ENCODE assay signal across 14 mouse cellular contexts in the genomic region with DNA sequence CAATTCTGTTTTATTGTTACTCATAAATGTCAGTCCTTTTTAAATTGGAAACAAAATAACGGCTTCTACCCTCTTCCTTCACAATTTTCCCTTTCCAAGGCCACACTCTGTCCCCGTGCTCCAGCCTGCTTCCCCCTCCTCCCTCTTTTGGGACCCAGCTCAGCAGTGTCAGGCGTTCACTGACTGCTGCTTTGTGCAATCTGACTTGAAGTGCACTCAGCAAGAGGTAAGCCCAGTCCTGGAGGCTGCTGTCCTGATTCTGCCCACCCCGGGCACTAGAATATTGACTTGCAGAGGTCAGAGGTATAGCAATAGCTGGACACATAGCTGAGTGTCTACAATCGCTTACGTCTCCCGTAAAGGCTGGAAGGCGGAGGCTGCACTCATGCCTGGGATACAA. TPM values are rescaled to one million over a fixed set of nuclear protein-coding genes. Genes with fewer than 3 reads are reported as not detected.
DNase-seq lines count a peak whose midpoint lies in the region; ATAC-seq lines count a peak whose summit lies in the region.
"Had no signal": no experiment of that assay in that cellular context is flagged by ENCODE, and none has a peak within 500 bp of the region (broad histone marks: within the 10 kb centered on the region; RNA-seq: fewer than 3 reads in every experiment).

No protein-coding gene starts in this region.

- H3K27me3 ChIP-seq in embryonic facial prominence, embryonic 12.5 days = no peaks in the 10 kb centered on the region
- peaks cover 18% of the 10 kb centered on the region for H3K27me3 ChIP-seq in embryonic facial prominence, embryonic 10.5 days (replicated peaks; ENCODE audit: low read depth, poor library complexity, severe bottlenecking)
- peaks cover 13% of the 10 kb centered on the region; the same call in 1 of the 2 replicates for H3K27me3 ChIP-seq in forebrain, embryonic 10.5 days (ENCODE audit: poor library complexity, severe bottlenecking)
- no peaks in the 10 kb centered on the region for H3K27me3 ChIP-seq in hindbrain, embryonic 13.5 days
- no peaks in the 10 kb centered on the region for H3K27me3 ChIP-seq in midbrain, embryonic 15.5 days (replicated peaks)

- 0 out of 2 replicates have a peak overlapping the region, but pooled peaks have one; percentile 17 for H3K27ac ChIP-seq in embryonic facial prominence, embryonic 12.5 days
- no peak overlapping the region for H3K27ac ChIP-seq in embryonic facial prominence, embryonic 10.5 days (replicated peaks)
- H3K27ac ChIP-seq in forebrain, embryonic 10.5 days = peak overlapping the region; percentile 75
- peak overlapping the region; percentile 95 for H3K27ac ChIP-seq in hindbrain, embryonic 13.5 days
- peak overlapping the region; percentile 93 for H3K27ac ChIP-seq in midbrain, embryonic 15.5 days
- H3K27ac ChIP-seq: heart, embryonic 13.5 days had no signal

- H3K36me3 ChIP-seq in embryonic facial prominence, embryonic 12.5 days = no peaks in the 10 kb centered on the region
- peaks cover 7% of the 10 kb centered on the region; the same call in 1 of the 2 replicates for H3K36me3 ChIP-seq in embryonic facial prominence, embryonic 10.5 days (replicated peaks)
- peaks cover 19% of the 10 kb centered on the region for H3K36me3 ChIP-seq in forebrain, embryonic 10.5 days (replicated peaks)
- peaks cover 30% of the 10 kb centered on the region for H3K36me3 ChIP-seq in hindbrain, embryonic 13.5 days
- peaks cover 24% of the 10 kb centered on the region; the same call in 1 of the 2 replicates for H3K36me3 ChIP-seq in midbrain, embryonic 15.5 days (replicated peaks)
- H3K36me3 ChIP-seq: heart, embryonic 13.5 days had no signal

- no peak overlapping the region for H3K9ac ChIP-seq in embryonic facial prominence, embryonic 12.5 days
- peak overlapping the region; percentile 66 for H3K9ac ChIP-seq in hindbrain, embryonic 13.5 days
- peak overlapping the region; percentile 5; the same call in 1 of the 2 replicates for H3K9ac ChIP-seq in midbrain, embryonic 15.5 days
- H3K9ac ChIP-seq: heart, embryonic 13.5 days had no signal

- peaks cover 21% of the 10 kb centered on the region for H3K4me1 ChIP-seq in embryonic facial prominence, embryonic 12.5 days
- peaks cover 51% of the 10 kb centered on the region for H3K4me1 ChIP-seq in embryonic facial prominence, embryonic 10.5 days
- H3K4me1 ChIP-seq in forebrain, embryonic 10.5 days = peaks cover 47% of the 10 kb centered on the region
- peaks cover 63% of the 10 kb centered on the region for H3K4me1 ChIP-seq in hindbrain, embryonic 13.5 days (replicated peaks)
- H3K4me1 ChIP-seq in midbrain, embryonic 15.5 days = peaks cover 53% of the 10 kb centered on the region

- 62% methylated on average over 8 of the region's 8 CpGs for WGBS in embryonic facial prominence, embryonic 12.5 days
- WGBS in embryonic facial prominence, embryonic 10.5 days = 72% methylated on average over 8 of the region's 8 CpGs
- WGBS in forebrain, embryonic 10.5 days = 72% methylated on average over 8 of the region's 8 CpGs
- 46% methylated on average over 8 of the region's 8 CpGs for whole genome bisulfite sequencing in hindbrain, embryonic 13.5 days
- WGBS in midbrain, embryonic 15.5 days = 38% methylated on average over 8 of the region's 8 CpGs

- H3K4me2 ChIP-seq in embryonic facial prominence, embryonic 12.5 days (replicated peaks) = no peak overlapping the region
- H3K4me2 ChIP-seq in hindbrain, embryonic 13.5 days = peak overlapping the region; percentile 36; the same call in 1 of the 2 replicates
- peak overlapping the region; percentile 36 for H3K4me2 ChIP-seq in midbrain, embryonic 15.5 days
- H3K4me2 ChIP-seq: heart, embryonic 13.5 days; liver, embryonic 11.5 days had no signal

- no peak for DNase-seq in embryonic facial prominence, embryonic 10.5 days (ENCODE audit: low spot score)
- no peak for DNase-seq in forebrain, embryonic 10.5 days (ENCODE audit: extremely low spot score, low spot score)
- no peak for DNase-seq in urinary bladder, postnatal 25 days (ENCODE audit: low spot score)
- no peak for DNase-seq in cerebellum, adult 18-20 months
- DNase-seq in heart, adult 9 months (ENCODE audit: low spot score in 2 of 2) = no peak
- DNase-seq: adrenal gland, postnatal 14 days; kidney, postnatal 14 days; right cerebral cortex, adult 18-20 months; thymus, adult 2 months had no signal

- H3K4me3 ChIP-seq in embryonic facial prominence, embryonic 12.5 days = no peak overlapping the region
- no peak overlapping the region for H3K4me3 ChIP-seq in embryonic facial prominence, embryonic 10.5 days
- H3K4me3 ChIP-seq in forebrain, embryonic 10.5 days = no peak overlapping the region
- H3K4me3 ChIP-seq in hindbrain, embryonic 13.5 days = no peak overlapping the region
- H3K4me3 ChIP-seq in midbrain, embryonic 15.5 days = no peak overlapping the region
- H3K4me3 ChIP-seq: heart, embryonic 13.5 days had no signal

- no peaks in the 10 kb centered on the region for H3K9me3 ChIP-seq in embryonic facial prominence, embryonic 12.5 days
- H3K9me3 ChIP-seq in embryonic facial prominence, embryonic 10.5 days = no peaks in the 10 kb centered on the region
- H3K9me3 ChIP-seq in forebrain, embryonic 10.5 days = no peaks in the 10 kb centered on the region
- H3K9me3 ChIP-seq in hindbrain, embryonic 13.5 days = no peaks in the 10 kb centered on the region
- no peaks in the 10 kb centered on the region for H3K9me3 ChIP-seq in midbrain, embryonic 15.5 days
- H3K9me3 ChIP-seq: heart, embryonic 13.5 days had no signal

- no peak for ATAC-seq in embryonic facial prominence, embryonic 12.5 days (ENCODE audit: insufficient number of reproducible peaks, insufficient read depth, low FRiP score, low TSS enrichment)
- no peak for ATAC-seq in hindbrain, embryonic 13.5 days (ENCODE audit: low FRiP score)
- ATAC-seq in midbrain, embryonic 15.5 days (replicated peaks) = peak; percentile 45

RNA-seq across cellular contexts. Expression of a gene that starts 39.8 kb away (rescaled TPM):
- 1,388 and 1,403 TPM in 2 replicates for polyA plus RNA-seq in embryonic facial prominence, embryonic 12.5 days (2016; fragmentation: Nextera tagmentation; extraction: Ambion mirVana)
- polyA plus RNA-seq in embryonic facial prominence, embryonic 10.5 days (2016; fragmentation: Nextera tagmentation; extraction: Ambion mirVana) = 1,061 and 1,072 TPM in 2 replicates
- 825 and 923 TPM in 2 replicates for polyA plus RNA-seq in forebrain, embryonic 10.5 days (2016; fragmentation: Nextera tagmentation; extraction: Ambion mirVana)
- 394 and 407 TPM in 2 replicates for polyA plus RNA-seq in hindbrain, embryonic 13.5 days (2015; fragmentation: Nextera tagmentation; extraction: Ambion mirVana)
- polyA plus RNA-seq in midbrain, embryonic 15.5 days (2015; fragmentation: Nextera tagmentation; extraction: Ambion mirVana) = 235 and 259 TPM in 2 replicates

RNA-seq across cellular contexts. Expression of a gene that starts 46.0 kb away (rescaled TPM):
- polyA plus RNA-seq in embryonic facial prominence, embryonic 12.5 days (2016; fragmentation: Nextera tagmentation; extraction: Ambion mirVana) = 12.6 and 13.0 TPM in 2 replicates
- 10.2 and 13.4 TPM in 2 replicates for polyA plus RNA-seq in embryonic facial prominence, embryonic 10.5 days (2016; fragmentation: Nextera tagmentation; extraction: Ambion mirVana)
- 14.8 and 18.0 TPM in 2 replicates for polyA plus RNA-seq in forebrain, embryonic 10.5 days (2016; fragmentation: Nextera tagmentation; extraction: Ambion mirVana)
- polyA plus RNA-seq in hindbrain, embryonic 13.5 days (2015; fragmentation: Nextera tagmentation; extraction: Ambion mirVana) = 104 and 106 TPM in 2 replicates
- polyA plus RNA-seq in midbrain, embryonic 15.5 days (2015; fragmentation: Nextera tagmentation; extraction: Ambion mirVana) = 153 and 155 TPM in 2 replicates
